Mouse (Mus musculus): ENCODE results near the gene Sucla2. TPM values are rescaled to one million over a fixed set of nuclear protein-coding genes. Genes with fewer than 3 reads are reported as not detected.

The Sucla2 gene
- polyA plus RNA-seq (2012; ENCODE audit: insufficient read depth, insufficient read length, missing spikeins), result 45.2 and 48.5 TPM in 2 replicates

DNA sequence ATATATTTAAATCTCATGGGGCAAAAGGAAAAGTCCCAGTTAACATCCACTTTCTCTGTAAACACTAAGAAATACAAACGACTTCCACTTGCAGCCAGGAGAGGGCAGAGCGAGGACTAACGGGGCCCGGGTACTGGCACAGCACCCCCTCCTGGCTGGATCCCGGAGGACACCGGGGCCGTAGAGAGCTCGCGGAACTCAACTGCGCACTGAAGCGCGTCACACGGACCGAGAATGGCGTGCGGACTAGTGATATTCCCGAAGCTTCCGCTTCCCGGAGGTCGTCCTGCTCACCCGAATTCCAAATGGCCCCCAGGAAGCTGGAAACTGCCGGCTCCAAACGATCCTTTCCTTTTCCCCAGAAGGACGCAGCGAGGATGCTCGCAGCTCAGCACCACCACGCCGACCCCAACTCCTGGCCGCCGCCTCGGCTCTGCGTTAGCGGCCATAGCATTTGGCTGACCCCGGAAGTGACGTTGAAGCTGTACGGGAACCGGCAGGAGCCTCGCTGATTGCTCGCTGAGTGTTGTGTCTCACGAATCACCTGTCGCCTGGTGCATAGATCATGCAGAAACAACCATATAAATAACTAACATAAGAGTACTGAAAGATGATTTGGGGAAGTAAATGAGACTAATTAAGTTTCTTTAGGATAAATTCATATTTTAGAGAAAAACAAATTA is at the start of gene Sucla2:
Gene Sucla2, plus strand, starts transcription at position 554 of the 683 bp plus-strand sequence.
- Histone ChIP-seq H3K27ac (ENCODE audit: insufficient read depth, low read depth, low read length) (peak within 1 kb of the TSS; percentile 76), H3K4me1 (ENCODE audit: control insufficient read depth, insufficient read depth, low read length) (peaks cover 13% of the 10 kb centered on the region), H3K4me3 (ENCODE audit: insufficient read depth, low read length) (peak within 1 kb of the TSS; percentile 69)
- TF ChIP-seq POLR2A (IDR thresholded peaks at IDR 0.05; ENCODE audit: borderline replicate concordance, low read depth, low read length) (no peak), CTCF (IDR thresholded peaks at IDR 0.05; ENCODE audit: low read depth, low read length) (peak; percentile 98)

DNA sequence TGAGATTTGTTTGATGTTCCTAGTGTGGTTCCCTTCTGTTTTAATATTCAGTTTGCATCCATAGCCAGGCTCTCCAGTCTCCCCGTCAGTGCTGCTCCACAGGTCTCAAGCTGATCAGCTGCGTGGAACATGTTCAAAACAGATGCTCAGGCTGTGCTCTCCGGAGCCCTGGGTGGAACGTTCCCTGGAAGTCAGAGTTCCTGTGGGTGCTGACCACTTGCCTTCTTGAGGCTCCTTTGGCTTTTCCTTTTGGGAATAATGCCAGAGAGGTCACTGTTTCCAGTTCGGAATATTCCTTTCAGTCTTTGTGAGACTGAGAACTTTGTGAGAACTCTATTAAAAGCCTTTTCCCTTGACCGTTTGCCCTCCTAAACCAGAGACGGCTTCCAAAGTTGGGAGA is 49.6 kb upstream of the Sucla2 start:
- TF ChIP-seq POLR2A (IDR thresholded peaks at IDR 0.05; ENCODE audit: borderline replicate concordance, low read depth, low read length) (no peak), CTCF (IDR thresholded peaks at IDR 0.05; ENCODE audit: low read depth, low read length) (no peak)
- Histone ChIP-seq H3K4me3 (ENCODE audit: insufficient read depth, low read length) (no peak overlapping the region), H3K27ac (ENCODE audit: insufficient read depth, low read depth, low read length) (no peak overlapping the region), H3K4me1 (ENCODE audit: control insufficient read depth, insufficient read depth, low read length) (peaks cover 20% of the 10 kb centered on the region)

GRCm38 (mm10) chr14:73476361-73476934 is 48.7 kb upstream of the Sucla2 start:
- TF ChIP-seq POLR2A (IDR thresholded peaks at IDR 0.05; ENCODE audit: borderline replicate concordance, low read depth, low read length) (no peak), CTCF (IDR thresholded peaks at IDR 0.05; ENCODE audit: low read depth, low read length) (no peak)
- Histone ChIP-seq H3K27ac (ENCODE audit: insufficient read depth, low read depth, low read length) (no peak overlapping the region), H3K4me1 (ENCODE audit: control insufficient read depth, insufficient read depth, low read length) (peaks cover 19% of the 10 kb centered on the region), H3K4me3 (ENCODE audit: insufficient read depth, low read length) (no peak overlapping the region)

GRCm38 (mm10) chr14:73477077-73477476 is 48.0 kb upstream of the Sucla2 start:
- peaks cover 19% of the 10 kb centered on the region for H3K4me1 ChIP-seq (ENCODE audit: control insufficient read depth, insufficient read depth, low read length)
- H3K27ac ChIP-seq (ENCODE audit: insufficient read depth, low read depth, low read length), result no peak overlapping the region
- no peak overlapping the region for H3K4me3 ChIP-seq (ENCODE audit: insufficient read depth, low read length)
- no peak for TF ChIP-seq CTCF (IDR thresholded peaks at IDR 0.05; ENCODE audit: low read depth, low read length)
- TF ChIP-seq POLR2A (IDR thresholded peaks at IDR 0.05; ENCODE audit: borderline replicate concordance, low read depth, low read length), result no peak

DNA sequence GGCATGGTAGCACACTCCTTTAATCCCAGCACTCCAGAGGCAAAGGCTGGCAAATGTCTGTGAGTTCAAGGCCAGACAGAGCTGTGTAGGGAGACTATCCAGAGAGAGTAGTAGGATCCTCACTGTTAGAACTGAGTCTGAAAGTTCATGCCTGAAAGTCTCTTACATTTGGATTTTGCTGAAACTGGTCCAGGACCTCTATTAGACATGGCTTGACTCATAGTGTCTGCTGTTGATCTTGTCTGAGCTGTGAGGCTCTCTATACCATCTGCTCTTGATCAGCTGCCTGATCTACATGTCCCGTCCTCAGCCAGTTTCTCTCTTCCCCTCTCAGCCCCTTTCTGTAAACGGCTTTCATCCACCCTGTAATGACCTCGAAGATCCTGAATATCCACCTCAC is 46.8 kb upstream of the Sucla2 start:
- TF ChIP-seq POLR2A (IDR thresholded peaks at IDR 0.05; ENCODE audit: borderline replicate concordance, low read depth, low read length), result no peak
- no peak for TF ChIP-seq CTCF (IDR thresholded peaks at IDR 0.05; ENCODE audit: low read depth, low read length)
- Histone ChIP-seq H3K4me3 (ENCODE audit: insufficient read depth, low read length) (no peak overlapping the region), H3K27ac (ENCODE audit: insufficient read depth, low read depth, low read length) (no peak overlapping the region), H3K4me1 (ENCODE audit: control insufficient read depth, insufficient read depth, low read length) (peaks cover 11% of the 10 kb centered on the region)

DNA sequence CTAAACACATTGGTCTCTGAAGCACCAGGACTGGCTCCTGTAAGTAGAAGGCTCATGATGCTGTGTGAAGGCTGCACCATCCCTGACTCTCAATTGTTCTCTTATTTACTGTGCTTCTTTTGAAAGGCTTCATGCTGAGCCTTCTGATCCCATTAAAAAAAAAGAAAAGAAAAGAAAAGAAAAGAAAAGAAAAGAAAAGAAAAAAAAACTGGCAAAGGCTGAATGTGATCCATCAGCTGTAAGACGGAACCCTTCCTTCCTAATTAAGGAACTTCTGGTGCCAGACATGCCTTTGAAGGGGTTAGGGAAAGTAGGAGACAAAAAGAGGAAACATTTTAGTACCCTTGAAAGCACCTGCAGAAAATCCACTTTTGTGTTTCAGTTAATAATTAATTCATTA is 45.3 kb upstream of the Sucla2 start:
- no peak overlapping the region for H3K4me3 ChIP-seq (ENCODE audit: insufficient read depth, low read length)

DNA sequence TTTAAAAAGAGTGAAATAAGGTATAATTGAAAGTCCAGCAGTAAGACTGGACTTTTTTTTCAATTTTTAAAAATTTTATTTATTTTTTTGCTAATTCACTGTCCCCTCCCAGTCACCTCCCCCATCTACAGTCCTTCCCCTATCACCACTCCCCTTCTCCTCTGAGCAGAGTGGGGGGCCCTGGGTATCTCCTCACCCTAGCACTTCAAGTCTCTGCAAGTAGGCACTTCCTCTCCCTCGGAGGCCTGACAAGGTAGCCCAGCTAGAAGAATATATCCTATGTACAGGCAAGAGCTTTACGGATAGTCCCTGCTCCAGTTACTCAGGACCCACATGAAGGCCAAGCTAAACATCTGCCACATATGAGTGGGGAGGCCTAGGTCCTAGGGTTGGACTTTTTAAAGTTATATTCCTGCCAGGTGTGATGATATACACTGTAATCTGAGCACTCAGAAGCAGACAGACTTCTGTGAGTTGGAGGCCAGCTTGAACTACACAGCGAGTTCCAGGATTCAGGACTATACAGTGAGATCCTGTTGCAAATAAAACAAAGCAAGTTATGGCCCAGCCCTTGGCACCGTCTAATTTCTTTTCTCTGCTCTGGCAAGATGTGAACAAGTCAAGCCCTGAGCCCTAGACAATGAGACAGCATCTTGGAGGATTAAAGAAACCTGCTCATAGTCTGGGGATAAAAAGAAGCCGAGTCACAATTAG is 41.4 kb upstream of the Sucla2 start:
- Histone ChIP-seq H3K27ac (ENCODE audit: insufficient read depth, low read depth, low read length) (no peak overlapping the region), H3K4me3 (ENCODE audit: insufficient read depth, low read length) (no peak overlapping the region), H3K4me1 (ENCODE audit: control insufficient read depth, insufficient read depth, low read length) (peaks cover 3% of the 10 kb centered on the region)
- TF ChIP-seq POLR2A (IDR thresholded peaks at IDR 0.05; ENCODE audit: borderline replicate concordance, low read depth, low read length) (no peak), CTCF (IDR thresholded peaks at IDR 0.05; ENCODE audit: low read depth, low read length) (no peak)

More for the DNA sequence above, 45.3 kb upstream of the Sucla2 start:
- TF ChIP-seq POLR2A (IDR thresholded peaks at IDR 0.05; ENCODE audit: borderline replicate concordance, low read depth, low read length), result no peak
- no peak for TF ChIP-seq CTCF (IDR thresholded peaks at IDR 0.05; ENCODE audit: low read depth, low read length)
- Histone ChIP-seq H3K27ac (ENCODE audit: insufficient read depth, low read depth, low read length) (no peak overlapping the region), H3K4me1 (ENCODE audit: control insufficient read depth, insufficient read depth, low read length) (no peaks in the 10 kb centered on the region; the same call in 1 of the 2 replicates)

DNA sequence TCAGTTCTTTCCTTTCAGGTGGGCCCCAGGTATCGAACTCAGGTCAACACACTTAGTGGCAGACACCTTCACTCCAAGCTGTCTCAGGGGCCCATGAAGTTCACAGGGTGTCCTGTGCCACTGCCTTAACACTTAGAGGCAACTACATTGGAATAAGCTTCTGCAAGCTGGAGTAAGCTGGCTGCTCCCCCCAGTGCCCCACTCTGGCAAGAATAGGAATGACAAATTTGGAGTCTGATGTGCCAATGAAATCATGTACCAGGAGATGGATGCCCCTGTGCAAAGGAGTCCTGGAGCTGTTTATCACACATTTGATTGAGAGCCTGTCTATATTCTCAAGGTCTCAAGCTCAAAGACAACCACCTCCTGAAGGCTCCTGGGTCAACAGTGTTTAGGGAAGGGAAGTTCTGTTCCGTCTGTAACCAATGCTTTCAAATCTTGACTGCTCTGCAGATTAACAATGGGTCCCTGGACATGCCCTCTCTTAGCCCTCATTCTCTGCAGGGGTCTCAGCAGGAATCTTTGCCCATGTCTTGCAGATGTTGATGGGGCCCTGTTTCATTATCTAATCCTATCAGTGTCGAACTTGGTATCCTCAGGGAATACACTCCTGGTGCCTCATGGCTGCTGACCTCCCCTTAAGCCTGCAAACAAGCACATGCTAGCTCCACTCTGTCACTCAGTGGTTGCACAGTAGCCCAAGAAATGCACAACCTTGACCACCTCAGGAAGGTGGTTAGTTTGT is 40.6 kb upstream of the Sucla2 start:
- TF ChIP-seq CTCF (IDR thresholded peaks at IDR 0.05; ENCODE audit: low read depth, low read length), result no peak
- no peak for TF ChIP-seq POLR2A (IDR thresholded peaks at IDR 0.05; ENCODE audit: borderline replicate concordance, low read depth, low read length)
- Histone ChIP-seq H3K4me3 (ENCODE audit: insufficient read depth, low read length) (no peak overlapping the region), H3K4me1 (ENCODE audit: control insufficient read depth, insufficient read depth, low read length) (peaks cover 3% of the 10 kb centered on the region), H3K27ac (ENCODE audit: insufficient read depth, low read depth, low read length) (no peak overlapping the region)

DNA sequence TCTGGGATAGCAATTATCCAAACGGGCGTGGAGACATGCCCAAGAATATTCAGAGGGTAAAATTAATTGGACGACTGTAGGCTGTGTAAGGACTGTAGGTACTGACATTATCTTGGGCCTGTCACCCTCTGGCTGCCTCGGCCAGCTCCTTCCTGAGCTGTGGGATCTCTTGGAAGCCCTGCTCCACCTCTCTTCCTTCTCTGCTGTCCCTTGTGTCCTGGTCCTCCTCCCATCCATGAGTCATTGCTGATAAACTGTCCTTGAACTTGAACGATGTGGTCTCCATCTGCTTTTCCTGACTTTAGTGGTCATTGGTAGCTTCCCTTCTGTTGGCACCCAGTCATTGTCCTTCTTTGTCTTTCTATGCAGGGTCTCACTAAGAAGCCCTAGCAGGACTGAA is 38.5 kb upstream of the Sucla2 start:
- no peak overlapping the region for H3K4me3 ChIP-seq (ENCODE audit: insufficient read depth, low read length)
- no peak overlapping the region for H3K27ac ChIP-seq (ENCODE audit: insufficient read depth, low read depth, low read length)
- TF ChIP-seq CTCF (IDR thresholded peaks at IDR 0.05; ENCODE audit: low read depth, low read length), result no peak
- no peak for TF ChIP-seq POLR2A (IDR thresholded peaks at IDR 0.05; ENCODE audit: borderline replicate concordance, low read depth, low read length)
- H3K4me1 ChIP-seq (ENCODE audit: control insufficient read depth, insufficient read depth, low read length), result peaks cover 3% of the 10 kb centered on the region

All from bone marrow macrophage, adult 2 months (primary cell).